ENCODE assay signal across 17 mouse cellular contexts in the genomic region with DNA sequence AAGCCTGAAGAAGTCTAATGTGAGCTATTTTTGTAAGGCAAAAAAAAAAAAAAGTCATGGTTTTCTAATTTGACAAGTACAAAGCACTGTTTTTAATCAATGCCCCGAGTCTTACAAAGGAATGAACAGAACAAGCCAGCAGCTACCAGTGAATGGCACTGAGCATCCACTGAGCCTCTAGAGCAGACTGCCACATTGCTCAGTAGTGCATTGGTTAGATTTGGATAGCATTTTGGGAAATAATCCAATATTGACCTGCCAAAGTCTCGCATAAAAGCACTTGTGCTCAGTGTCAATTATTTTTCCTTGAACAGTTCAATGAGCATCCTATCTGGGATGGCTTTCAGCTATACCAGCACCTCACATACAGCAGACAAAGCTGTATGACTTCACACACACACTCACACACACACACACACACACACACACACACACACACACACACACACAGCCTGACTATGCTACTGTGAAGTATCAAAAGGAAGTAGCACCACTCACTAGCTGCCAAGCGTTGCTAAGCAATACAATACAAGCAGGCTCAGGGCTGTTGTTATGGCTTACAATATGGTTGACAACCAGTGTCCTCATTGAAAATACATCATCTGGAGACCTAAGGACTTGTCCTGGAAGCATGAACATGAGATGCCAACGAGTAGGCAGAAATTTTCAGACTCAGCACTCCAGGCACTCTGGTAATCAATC.
DNase-seq lines count a peak whose midpoint lies in the region; ATAC-seq lines count a peak whose summit lies in the region.
"Had no signal": no experiment of that assay in that cellular context is flagged by ENCODE, and none has a peak within 500 bp of the region (broad histone marks: within the 10 kb centered on the region; RNA-seq: fewer than 3 reads in every experiment).

No protein-coding gene starts in this region.

- peak; percentile 45; the same call in 1 of the 2 replicates for ATAC-seq in neural tube, embryonic 15.5 days (ENCODE audit: low FRiP score)
- peak; percentile 92 for ATAC-seq in forebrain, embryonic 16.5 days
- peak; percentile 87 for ATAC-seq in midbrain, embryonic 15.5 days (replicated peaks)
- ATAC-seq in kidney, embryonic 16.5 days (ENCODE audit: low FRiP score, low TSS enrichment): no peak
- ATAC-seq: liver, postnatal 0 days had no signal

- no peak overlapping the region for H3K4me2 ChIP-seq in neural tube, embryonic 15.5 days
- no peak overlapping the region for H3K4me2 ChIP-seq in forebrain, embryonic 16.5 days (ENCODE audit: low read length)
- H3K4me2 ChIP-seq in midbrain, embryonic 15.5 days: no peak overlapping the region
- no peak overlapping the region for H3K4me2 ChIP-seq in kidney, embryonic 16.5 days (replicated peaks; ENCODE audit: low read depth, low read length)

- H3K27ac ChIP-seq in neural tube, embryonic 15.5 days (replicated peaks): no peak overlapping the region
- no peak overlapping the region for H3K27ac ChIP-seq in forebrain, embryonic 16.5 days (ENCODE audit: low read length)
- H3K27ac ChIP-seq in midbrain, embryonic 15.5 days: 0 out of 2 replicates have a peak overlapping the region, but pooled peaks have one; percentile 4
- H3K27ac ChIP-seq in kidney, embryonic 16.5 days (ENCODE audit: low read length): no peak overlapping the region
- H3K27ac ChIP-seq: heart, embryonic 10.5 days had no signal

- H3K36me3 ChIP-seq in neural tube, embryonic 15.5 days: no peaks in the 10 kb centered on the region
- no peaks in the 10 kb centered on the region for H3K36me3 ChIP-seq in forebrain, embryonic 16.5 days (ENCODE audit: control insufficient read depth, insufficient read depth)
- no peaks in the 10 kb centered on the region for H3K36me3 ChIP-seq in midbrain, embryonic 15.5 days (replicated peaks)
- H3K36me3 ChIP-seq in kidney, embryonic 16.5 days (ENCODE audit: insufficient read depth, low read length): no peaks in the 10 kb centered on the region
- H3K36me3 ChIP-seq: heart, embryonic 10.5 days had no signal

- H3K4me3 ChIP-seq in neural tube, embryonic 15.5 days (replicated peaks): no peak overlapping the region
- H3K4me3 ChIP-seq in forebrain, embryonic 16.5 days (replicated peaks; ENCODE audit: low read length): no peak overlapping the region
- H3K4me3 ChIP-seq in midbrain, embryonic 15.5 days: no peak overlapping the region
- H3K4me3 ChIP-seq in kidney, embryonic 16.5 days (ENCODE audit: low read length): no peak overlapping the region
- H3K4me3 ChIP-seq: heart, embryonic 10.5 days had no signal

- H3K9ac ChIP-seq in neural tube, embryonic 15.5 days (replicated peaks): no peak overlapping the region
- H3K9ac ChIP-seq in forebrain, embryonic 16.5 days (replicated peaks; ENCODE audit: low read depth, low read length): no peak overlapping the region
- no peak overlapping the region for H3K9ac ChIP-seq in midbrain, embryonic 15.5 days
- H3K9ac ChIP-seq in kidney, embryonic 16.5 days (replicated peaks; ENCODE audit: low read length): no peak overlapping the region
- H3K9ac ChIP-seq: liver, postnatal 0 days had no signal

- no peaks in the 10 kb centered on the region for H3K9me3 ChIP-seq in neural tube, embryonic 15.5 days (replicated peaks)
- no peaks in the 10 kb centered on the region for H3K9me3 ChIP-seq in forebrain, embryonic 16.5 days (ENCODE audit: control insufficient read depth, low read length)
- no peaks in the 10 kb centered on the region for H3K9me3 ChIP-seq in midbrain, embryonic 15.5 days
- H3K9me3 ChIP-seq in kidney, embryonic 16.5 days (ENCODE audit: low read length): no peaks in the 10 kb centered on the region
- H3K9me3 ChIP-seq: heart, embryonic 10.5 days had no signal

- H3K4me1 ChIP-seq in neural tube, embryonic 15.5 days: no peaks in the 10 kb centered on the region
- H3K4me1 ChIP-seq in forebrain, embryonic 16.5 days (replicated peaks; ENCODE audit: control insufficient read depth, insufficient read depth, low read length): peaks cover 5% of the 10 kb centered on the region; the same call in 1 of the 2 replicates
- no peaks in the 10 kb centered on the region for H3K4me1 ChIP-seq in midbrain, embryonic 15.5 days
- no peaks in the 10 kb centered on the region for H3K4me1 ChIP-seq in kidney, embryonic 16.5 days (ENCODE audit: insufficient read depth, low read length)
- H3K4me1 ChIP-seq: heart, embryonic 10.5 days had no signal

- peak; percentile 5 to 7 for DNase-seq in cerebellum, postnatal 14 days
- no peak for DNase-seq in cerebellum, adult 9-11 months
- no peak for DNase-seq in neural tube, embryonic 10.5 days (ENCODE audit: extremely low spot score, low spot score)
- no peak for DNase-seq in gastrocnemius, adult 18-20 months (ENCODE audit: low spot score)
- DNase-seq: adrenal gland, postnatal 25 days; gastrocnemius, postnatal 10 days; heart, postnatal 36 days; kidney, adult 18-20 months; kidney, postnatal 4 days; liver, postnatal 0 days; thymus, postnatal 36 days had no signal

- no peaks in the 10 kb centered on the region for H3K27me3 ChIP-seq in neural tube, embryonic 15.5 days (replicated peaks)
- no peaks in the 10 kb centered on the region for H3K27me3 ChIP-seq in forebrain, embryonic 16.5 days (replicated peaks; ENCODE audit: control insufficient read depth, insufficient read depth, low read length)
- H3K27me3 ChIP-seq in midbrain, embryonic 15.5 days (replicated peaks): no peaks in the 10 kb centered on the region
- no peaks in the 10 kb centered on the region for H3K27me3 ChIP-seq in kidney, embryonic 16.5 days (ENCODE audit: insufficient read depth, low read length)
- H3K27me3 ChIP-seq: CH12.LX had no signal

- WGBS in neural tube, embryonic 15.5 days: 56% methylated on average over 4 of the region's 4 CpGs
- whole genome bisulfite sequencing in forebrain, embryonic 16.5 days: 20% methylated on average over 4 of the region's 4 CpGs
- WGBS in midbrain, embryonic 15.5 days: 50% methylated on average over 4 of the region's 4 CpGs
- WGBS in kidney, embryonic 16.5 days: 82% methylated on average over 4 of the region's 4 CpGs

Comparison
In these comparisons a context has a peak if more than half of its experiments do, and no peak if none do; other contexts are left out.
1. DNase-seq: peak in cerebellum, postnatal 14 days (2 of 2); none in cerebellum, adult 9-11 months (single experiment), neural tube, embryonic 10.5 days (single experiment) and gastrocnemius, adult 18-20 months (single experiment).